Mouse (Mus musculus): ENCODE measurements at regions not wholly inside any gene's neighbourhood (a gene's known extent, or its start where the extent isn't known, plus 50 kb on each side); places are given as distances from the start of the nearest gene placed in this dataset.
"Not testable (repeated sequence)": the region's sequence is repeated elsewhere in the genome, so short reads cannot be mapped to it uniquely, and the experiment has no call there.

- no peak for DNase-seq (ENCODE audit: low read depth)
Observed at GRCm38 (mm10) chr7:73827549-73827948, 87.4 kb downstream of the Fam174b start.

GRCm38 (mm10) chr7:73830581-73830980, 90.5 kb downstream of the Fam174b start:
- DNase-seq (ENCODE audit: low read depth), result peak; percentile 5

DNA sequence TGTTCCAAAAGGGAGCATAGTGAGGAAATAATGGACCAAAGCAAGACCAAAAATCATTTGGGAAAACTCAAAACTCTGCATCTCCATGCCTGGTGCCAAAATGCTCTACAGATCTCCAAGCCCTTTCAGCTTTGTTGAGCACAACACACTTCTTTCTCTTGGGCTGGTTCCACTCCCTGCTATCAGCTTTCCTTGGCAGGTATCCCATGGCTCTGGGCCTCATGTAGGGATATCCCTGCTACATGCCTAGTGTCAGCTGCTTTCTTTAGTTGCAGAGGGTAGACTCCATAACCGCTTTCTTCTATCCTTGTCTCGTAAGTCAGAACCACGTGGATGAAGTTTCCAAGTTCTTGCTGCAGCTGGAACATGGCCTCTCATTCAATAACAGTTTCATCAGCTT, 100.3 kb downstream of the Fam174b start:
- no peak for DNase-seq (ENCODE audit: low read depth)

- DNase-seq (ENCODE audit: low read depth), result no peak
Observed at GRCm38 (mm10) chr7:73852184-73852583, 112.1 kb downstream of the Fam174b start.

DNA sequence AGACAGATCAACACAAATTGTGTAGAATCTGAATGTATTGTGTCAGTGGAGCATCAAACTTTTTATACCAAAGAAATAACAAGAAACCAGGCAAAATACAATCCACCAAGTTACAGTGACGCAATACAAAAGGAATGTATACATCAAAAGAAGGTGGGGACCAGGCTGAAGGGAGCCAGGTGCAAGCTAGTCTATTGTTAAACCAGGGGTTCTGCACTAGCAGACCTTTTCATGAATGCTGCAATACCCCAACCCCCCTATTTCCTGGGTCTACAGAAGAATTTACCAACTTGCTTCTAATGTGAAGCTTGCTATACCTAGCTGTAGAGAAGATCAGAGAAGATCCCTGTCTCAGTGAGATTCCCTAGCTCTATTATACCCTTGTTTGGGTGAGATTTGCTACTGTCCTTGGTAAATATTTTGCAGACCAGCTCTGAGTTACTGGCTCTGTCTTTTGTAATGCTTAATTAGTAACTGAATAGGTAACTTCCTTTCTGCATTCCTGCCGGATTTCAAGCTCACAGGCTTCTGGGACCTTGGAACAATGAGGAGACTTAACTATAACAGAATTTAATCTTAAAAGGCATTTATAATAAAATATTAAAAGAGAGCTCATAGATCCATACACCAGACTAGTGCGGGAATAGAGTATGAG, 113.3 kb downstream of the Fam174b start:
- not testable (repeated sequence) for DNase-seq (ENCODE audit: low read depth)

- peak; percentile 11 for DNase-seq (ENCODE audit: low read depth)
Observed at GRCm38 (mm10) chr7:73855489-73855888, 115.4 kb downstream of the Fam174b start.

DNA sequence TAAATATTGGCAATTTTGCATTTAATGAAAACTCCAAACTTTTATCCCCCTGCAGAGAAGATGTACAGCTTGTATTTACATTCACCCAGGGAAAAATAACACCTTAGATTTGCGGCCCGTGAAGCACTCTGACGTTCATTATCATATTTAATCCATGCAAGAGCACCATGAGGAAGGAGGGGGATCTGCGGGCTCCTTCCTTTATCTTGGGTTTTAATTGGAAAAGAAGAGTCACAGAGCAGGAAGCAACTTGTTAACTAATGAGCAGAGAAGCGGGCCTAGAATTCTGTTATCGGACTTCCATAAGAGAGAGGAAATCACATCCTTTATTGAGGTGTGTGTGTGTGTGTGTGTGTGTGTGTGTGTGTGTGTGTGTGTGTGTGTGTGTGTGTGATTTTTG, 116.8 kb downstream of the Fam174b start:
- no peak for DNase-seq (ENCODE audit: low read depth)

DNA sequence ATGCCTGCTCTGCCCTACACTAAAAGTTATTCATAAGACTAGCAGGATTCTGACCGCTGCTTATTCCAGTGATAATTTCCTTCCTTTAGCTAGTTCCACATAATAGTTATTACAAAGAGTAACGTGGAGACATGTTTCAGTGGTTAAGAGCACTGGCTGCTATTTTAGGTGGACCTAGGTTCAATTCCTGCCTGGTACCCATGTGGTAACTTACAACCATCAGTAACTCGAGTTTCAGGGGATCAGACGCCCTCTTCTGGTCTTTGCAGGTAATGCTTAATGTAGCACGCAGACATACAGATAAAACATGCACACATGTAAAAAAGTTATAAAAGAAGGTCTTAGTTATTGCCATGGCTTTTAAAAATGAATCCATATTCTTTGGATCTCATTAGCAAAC, 125.0 kb downstream of the Fam174b start:
- peak; percentile 11 for DNase-seq (ENCODE audit: low read depth)

- no peak for DNase-seq (ENCODE audit: low read depth)
Observed at GRCm38 (mm10) chr7:73872181-73872580, 132.1 kb downstream of the Fam174b start.

GRCm38 (mm10) chr7:73881252-73882042, 132.0 kb downstream of the St8sia2 start:
- no peak for DNase-seq (ENCODE audit: low read depth)

GRCm38 (mm10) chr7:73886152-73886551, 127.3 kb downstream of the St8sia2 start:
- DNase-seq (ENCODE audit: low read depth), result no peak
